Mouse (Mus musculus): ENCODE measurements around the gene Bckdk. TPM values are rescaled to one million over a fixed set of nuclear protein-coding genes. Genes with fewer than 3 reads are reported as not detected.
A peak's percentile ranks its signal among the peaks of the same experiment; 100 is the strongest.

Gene Bckdk
- polyA plus RNA-seq, 1 experiment from 2014 or later = 152 TPM

- Histone ChIP-seq H3K4me3 (ENCODE audit: low read depth, low read length) (peak overlapping the region; percentile 42; the same call in 1 of the 2 replicates), H3K27me3 (ENCODE audit: control insufficient read depth, insufficient read depth, low read length) (no peaks in the 10 kb centered on the region), H3K4me2 (replicated peaks; ENCODE audit: low read depth, low read length) (peak overlapping the region; percentile 33), H3K36me3 (ENCODE audit: control insufficient read depth, insufficient read depth, low read length) (peaks cover 11% of the 10 kb centered on the region), H3K27ac (ENCODE audit: low read length) (no peak overlapping the region), H3K4me1 (ENCODE audit: control insufficient read depth, insufficient read depth, low read length) (peaks cover 17% of the 10 kb centered on the region), H3K9ac (replicated peaks; ENCODE audit: low read depth, low read length) (no peak overlapping the region), H3K9me3 (ENCODE audit: control insufficient read depth, low read depth, low read length) (no peaks in the 10 kb centered on the region)
- ATAC-seq (ENCODE audit: insufficient number of reproducible peaks, insufficient read depth, low FRiP score, low read depth) = no peak
- WGBS = 80% methylated on average over 11 of the region's 11 CpGs
Measured at GRCm38 (mm10) chr7:127927726-127928125, 23.8 kb downstream of the Bckdk start.

- peak overlapping the region; percentile 33 for H3K4me2 ChIP-seq (replicated peaks; ENCODE audit: low read depth, low read length)
- no peaks in the 10 kb centered on the region for H3K9me3 ChIP-seq (ENCODE audit: control insufficient read depth, low read depth, low read length)
- peaks cover 17% of the 10 kb centered on the region for H3K4me1 ChIP-seq (ENCODE audit: control insufficient read depth, insufficient read depth, low read length)
- ATAC-seq (ENCODE audit: insufficient number of reproducible peaks, insufficient read depth, low FRiP score, low read depth) = no peak
- H3K4me3 ChIP-seq (ENCODE audit: low read depth, low read length) = peak overlapping the region; percentile 42
- peak overlapping the region; percentile 60 for H3K9ac ChIP-seq (replicated peaks; ENCODE audit: low read depth, low read length)
- H3K27ac ChIP-seq (ENCODE audit: low read length) = no peak overlapping the region
- peaks cover 11% of the 10 kb centered on the region for H3K36me3 ChIP-seq (ENCODE audit: control insufficient read depth, insufficient read depth, low read length)
- 42% methylated on average over 5 of the region's 5 CpGs for WGBS
- no peaks in the 10 kb centered on the region for H3K27me3 ChIP-seq (ENCODE audit: control insufficient read depth, insufficient read depth, low read length)
Measured at GRCm38 (mm10) chr7:127928596-127928995, 24.7 kb downstream of the Bckdk start.

GRCm38 (mm10) chr7:127929923-127930322 lies 26.0 kb downstream of the Bckdk start, which contains the start of gene Prss8:
Gene Prss8, minus strand, starts transcription at chr7:127930104.
- Histone ChIP-seq H3K4me2 (replicated peaks; ENCODE audit: low read depth, low read length) (peak within 1 kb of the TSS; percentile 33), H3K27ac (ENCODE audit: low read length) (peak within 1 kb of the TSS; percentile 92), H3K36me3 (ENCODE audit: control insufficient read depth, insufficient read depth, low read length) (peaks cover 7% of the 10 kb centered on the region; the same call in 1 of the 2 replicates), H3K27me3 (ENCODE audit: control insufficient read depth, insufficient read depth, low read length) (no peaks in the 10 kb centered on the region), H3K4me1 (ENCODE audit: control insufficient read depth, insufficient read depth, low read length) (peaks cover 29% of the 10 kb centered on the region), H3K9me3 (ENCODE audit: control insufficient read depth, low read depth, low read length) (no peaks in the 10 kb centered on the region), H3K9ac (replicated peaks; ENCODE audit: low read depth, low read length) (peak within 1 kb of the TSS; percentile 60), H3K4me3 (ENCODE audit: low read depth, low read length) (peak within 1 kb of the TSS; percentile 42)
- peak; percentile 35; the same call in 1 of the 2 replicates for ATAC-seq (ENCODE audit: insufficient number of reproducible peaks, insufficient read depth, low FRiP score, low read depth)
- 13% methylated on average over 6 of the region's 6 CpGs for WGBS

- H3K36me3 ChIP-seq (ENCODE audit: control insufficient read depth, insufficient read depth, low read length) = peaks cover 5% of the 10 kb centered on the region; the same call in 1 of the 2 replicates
- H3K4me1 ChIP-seq (ENCODE audit: control insufficient read depth, insufficient read depth, low read length) = peaks cover 29% of the 10 kb centered on the region
- 73% methylated on average over 5 of the region's 5 CpGs for WGBS
- no peak for ATAC-seq (ENCODE audit: insufficient number of reproducible peaks, insufficient read depth, low FRiP score, low read depth)
- no peak overlapping the region for H3K9ac ChIP-seq (replicated peaks; ENCODE audit: low read depth, low read length)
- 0 out of 2 replicates have a peak overlapping the region, but pooled peaks have one; percentile 33 for H3K4me2 ChIP-seq (replicated peaks; ENCODE audit: low read depth, low read length)
- H3K4me3 ChIP-seq (ENCODE audit: low read depth, low read length) = no peak overlapping the region
- peak overlapping the region; percentile 92; the same call in 1 of the 2 replicates for H3K27ac ChIP-seq (ENCODE audit: low read length)
- no peaks in the 10 kb centered on the region for H3K27me3 ChIP-seq (ENCODE audit: control insufficient read depth, insufficient read depth, low read length)
- H3K9me3 ChIP-seq (ENCODE audit: control insufficient read depth, low read depth, low read length) = no peaks in the 10 kb centered on the region
Measured at GRCm38 (mm10) chr7:127930636-127931035, 26.8 kb downstream of the Bckdk start.

DNA sequence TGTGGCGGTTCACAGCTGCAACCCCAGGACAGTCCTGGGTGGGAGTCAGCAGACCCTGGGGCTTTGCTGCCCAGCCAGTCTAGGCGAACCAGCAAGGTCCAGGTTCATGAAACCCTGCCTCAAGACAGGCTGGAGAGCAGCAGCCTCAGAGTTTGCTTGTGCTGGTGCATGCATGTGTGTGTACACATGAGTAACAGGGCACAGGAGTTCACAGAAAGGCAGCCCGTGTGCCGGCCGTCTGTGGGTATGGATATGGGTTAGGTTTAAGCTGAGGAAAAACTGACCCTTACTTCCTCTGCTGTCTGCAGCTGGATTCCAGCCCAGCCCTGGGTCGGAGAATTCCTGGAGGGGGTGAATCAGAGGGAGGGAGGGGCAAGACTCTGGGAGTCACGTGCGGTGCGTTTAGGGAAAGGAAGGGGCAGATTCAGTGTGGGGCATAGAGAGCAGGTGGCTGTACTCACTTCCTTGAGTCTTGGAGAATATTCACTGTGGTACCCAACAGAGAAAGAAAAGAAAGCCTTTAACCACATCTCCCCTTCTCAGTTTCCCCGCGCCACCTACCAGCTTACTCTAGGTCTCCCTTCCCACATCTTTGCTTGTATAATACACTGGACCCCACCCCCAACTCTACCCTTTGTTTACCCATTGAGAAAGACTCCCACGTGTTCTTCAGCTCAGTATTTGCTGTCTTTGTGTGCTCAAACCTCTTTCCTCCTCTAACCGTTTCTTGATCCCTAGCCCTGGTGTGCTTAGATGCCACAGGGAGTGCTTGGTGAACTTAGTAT lies 27.7 kb downstream of the Bckdk start:
- peak overlapping the region; percentile 30 for H3K4me2 ChIP-seq (replicated peaks; ENCODE audit: low read depth, low read length)
- H3K27ac ChIP-seq (ENCODE audit: low read length) = peak overlapping the region; percentile 92
- no peaks in the 10 kb centered on the region; the same call in 1 of the 2 replicates for H3K36me3 ChIP-seq (ENCODE audit: control insufficient read depth, insufficient read depth, low read length)
- no peaks in the 10 kb centered on the region for H3K27me3 ChIP-seq (ENCODE audit: control insufficient read depth, insufficient read depth, low read length)
- H3K4me3 ChIP-seq (ENCODE audit: low read depth, low read length) = no peak overlapping the region
- H3K9ac ChIP-seq (replicated peaks; ENCODE audit: low read depth, low read length) = no peak overlapping the region; the same call in 1 of the 2 replicates
- H3K9me3 ChIP-seq (ENCODE audit: control insufficient read depth, low read depth, low read length) = no peaks in the 10 kb centered on the region
- WGBS = 22% methylated on average over 13 of the region's 13 CpGs
- peaks cover 29% of the 10 kb centered on the region for H3K4me1 ChIP-seq (ENCODE audit: control insufficient read depth, insufficient read depth, low read length)
- ATAC-seq (ENCODE audit: insufficient number of reproducible peaks, insufficient read depth, low FRiP score, low read depth) = peak; percentile 28

- H3K9me3 ChIP-seq (ENCODE audit: control insufficient read depth, low read depth, low read length) = no peaks in the 10 kb centered on the region
- H3K36me3 ChIP-seq (ENCODE audit: control insufficient read depth, insufficient read depth, low read length) = no peaks in the 10 kb centered on the region
- no peak; the same call in 1 of the 2 replicates for ATAC-seq (ENCODE audit: insufficient number of reproducible peaks, insufficient read depth, low FRiP score, low read depth)
- H3K27ac ChIP-seq (ENCODE audit: low read length) = peak overlapping the region; percentile 92
- H3K27me3 ChIP-seq (ENCODE audit: control insufficient read depth, insufficient read depth, low read length) = no peaks in the 10 kb centered on the region
- peak overlapping the region; percentile 30 for H3K4me2 ChIP-seq (replicated peaks; ENCODE audit: low read depth, low read length)
- no peak overlapping the region for H3K4me3 ChIP-seq (ENCODE audit: low read depth, low read length)
- no peak overlapping the region for H3K9ac ChIP-seq (replicated peaks; ENCODE audit: low read depth, low read length)
- H3K4me1 ChIP-seq (ENCODE audit: control insufficient read depth, insufficient read depth, low read length) = peaks cover 29% of the 10 kb centered on the region
- WGBS = 21% methylated on average over 13 of the region's 13 CpGs
Measured at GRCm38 (mm10) chr7:127932273-127933031, 28.6 kb downstream of the Bckdk start.

GRCm38 (mm10) chr7:127934075-127934474 lies 30.2 kb downstream of the Bckdk start:
- H3K9ac ChIP-seq (replicated peaks; ENCODE audit: low read depth, low read length) = no peak overlapping the region

DNA sequence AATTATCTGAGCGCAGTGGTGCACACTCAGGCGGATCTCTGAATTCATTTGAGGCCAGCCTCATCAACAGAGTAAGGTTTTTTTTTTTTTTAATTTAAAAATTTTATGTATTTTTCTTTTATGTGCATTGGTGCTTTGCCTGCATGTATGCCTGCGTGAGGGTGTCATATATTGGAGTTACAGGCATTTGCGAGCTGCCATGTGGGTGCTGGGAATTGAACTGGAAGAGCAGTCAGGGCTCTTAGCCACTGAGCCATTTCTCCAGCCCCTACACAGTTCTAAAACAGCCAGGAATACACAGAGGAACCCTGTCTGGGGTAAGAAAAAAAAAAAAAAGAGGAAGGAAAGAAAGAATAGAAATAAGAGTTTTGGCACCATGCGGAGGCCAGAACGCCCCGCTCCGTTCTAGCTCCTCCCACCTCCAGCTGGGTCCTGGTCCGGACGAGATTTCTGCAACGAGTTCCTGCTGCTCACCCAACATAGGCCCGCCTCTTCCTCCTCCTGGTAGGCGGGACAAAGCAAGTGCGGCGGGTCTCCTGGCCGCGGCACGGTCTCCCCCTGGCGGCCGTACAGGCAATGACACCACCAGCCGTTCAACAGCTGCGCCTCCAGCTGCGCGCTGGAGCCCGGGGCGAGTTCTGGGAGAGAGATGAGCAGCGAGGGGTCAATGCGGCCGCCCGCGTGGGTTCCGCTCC lies 31.3 kb downstream of the Bckdk start:
- WGBS = 6% methylated on average over 32 of the region's 32 CpGs
- peak overlapping the region; percentile 83; the same call in 1 of the 2 replicates for H3K27ac ChIP-seq (ENCODE audit: low read length)
- H3K27me3 ChIP-seq (ENCODE audit: control insufficient read depth, insufficient read depth, low read length) = no peaks in the 10 kb centered on the region
- ATAC-seq (ENCODE audit: insufficient number of reproducible peaks, insufficient read depth, low FRiP score, low read depth) = peak; percentile 92
- H3K4me1 ChIP-seq (ENCODE audit: control insufficient read depth, insufficient read depth, low read length) = peaks cover 29% of the 10 kb centered on the region
- peak overlapping the region; percentile 63 for H3K4me3 ChIP-seq (ENCODE audit: low read depth, low read length)
- H3K9me3 ChIP-seq (ENCODE audit: control insufficient read depth, low read depth, low read length) = no peaks in the 10 kb centered on the region
- peak overlapping the region; percentile 69 for H3K9ac ChIP-seq (replicated peaks; ENCODE audit: low read depth, low read length)
- no peaks in the 10 kb centered on the region for H3K36me3 ChIP-seq (ENCODE audit: control insufficient read depth, insufficient read depth, low read length)
- H3K4me2 ChIP-seq (replicated peaks; ENCODE audit: low read depth, low read length) = peak overlapping the region; percentile 97

More at GRCm38 (mm10) chr7:127934075-127934474, 30.2 kb downstream of the Bckdk start:
- Histone ChIP-seq H3K4me3 (ENCODE audit: low read depth, low read length) (no peak overlapping the region), H3K9me3 (ENCODE audit: control insufficient read depth, low read depth, low read length) (no peaks in the 10 kb centered on the region), H3K36me3 (ENCODE audit: control insufficient read depth, insufficient read depth, low read length) (no peaks in the 10 kb centered on the region), H3K27me3 (ENCODE audit: control insufficient read depth, insufficient read depth, low read length) (no peaks in the 10 kb centered on the region), H3K27ac (ENCODE audit: low read length) (no peak overlapping the region), H3K4me2 (replicated peaks; ENCODE audit: low read depth, low read length) (no peak overlapping the region), H3K4me1 (ENCODE audit: control insufficient read depth, insufficient read depth, low read length) (peaks cover 29% of the 10 kb centered on the region)
- WGBS = 83% methylated on average over 5 of the region's 5 CpGs
- ATAC-seq (ENCODE audit: insufficient number of reproducible peaks, insufficient read depth, low FRiP score, low read depth) = no peak
